Mouse (Mus musculus): ENCODE data around the gene Taz. TPM values are rescaled to one million over a fixed set of nuclear protein-coding genes. Genes with fewer than 3 reads are reported as not detected.

Taz gene
- 34.0 and 45.5 TPM in 2 replicates for polyA plus RNA-seq (2012)

GRCm38 (mm10) chrX:74281732-74282394 is at the start of gene Taz, which contains the start of gene Dnase1l1:
TSS of gene Taz (plus strand) at chrX:74281912.
TSS of gene Dnase1l1 (minus strand) at chrX:74282337.
- no peak for TF ChIP-seq GATA1 (IDR thresholded peaks at IDR 0.05; ENCODE audit: low read length)

GRCm38 (mm10) chrX:74233196-74233595 is 48.5 kb upstream of the Taz start:
- no peak for TF ChIP-seq GATA1 (IDR thresholded peaks at IDR 0.05; ENCODE audit: low read length)

- TF ChIP-seq GATA1 (IDR thresholded peaks at IDR 0.05; ENCODE audit: low read length), result no peak
These were observed 41.4 kb upstream of the Taz start for GRCm38 (mm10) chrX:74240332-74240731.

- no peak for TF ChIP-seq GATA1 (IDR thresholded peaks at IDR 0.05; ENCODE audit: low read length)
These were observed 38.3 kb upstream of the Taz start for GRCm38 (mm10) chrX:74243396-74243795.

GRCm38 (mm10) chrX:74243807-74244206 is 37.9 kb upstream of the Taz start:
- TF ChIP-seq GATA1 (IDR thresholded peaks at IDR 0.05; ENCODE audit: low read length), result no peak

- no peak for TF ChIP-seq GATA1 (IDR thresholded peaks at IDR 0.05; ENCODE audit: low read length)
These were observed 37.1 kb upstream of the Taz start for GRCm38 (mm10) chrX:74244614-74245083.

- no peak for TF ChIP-seq GATA1 (IDR thresholded peaks at IDR 0.05; ENCODE audit: low read length)
These were observed 36.6 kb upstream of the Taz start for GRCm38 (mm10) chrX:74245107-74245506.

GRCm38 (mm10) chrX:74245687-74246086 is 36.0 kb upstream of the Taz start:
- no peak for TF ChIP-seq GATA1 (IDR thresholded peaks at IDR 0.05; ENCODE audit: low read length)

- TF ChIP-seq GATA1 (IDR thresholded peaks at IDR 0.05; ENCODE audit: low read length), result no peak
These were observed 35.5 kb upstream of the Taz start for GRCm38 (mm10) chrX:74246213-74246681.

GRCm38 (mm10) chrX:74246693-74247092 is 35.0 kb upstream of the Taz start:
- TF ChIP-seq GATA1 (IDR thresholded peaks at IDR 0.05; ENCODE audit: low read length), result no peak

GRCm38 (mm10) chrX:74248651-74249050 is 33.1 kb upstream of the Taz start:
- no peak for TF ChIP-seq GATA1 (IDR thresholded peaks at IDR 0.05; ENCODE audit: low read length)

- TF ChIP-seq GATA1 (IDR thresholded peaks at IDR 0.05; ENCODE audit: low read length), result no peak
These were observed 32.1 kb upstream of the Taz start, which contains the start of gene Flna for GRCm38 (mm10) chrX:74249615-74250014. TSS of gene Flna (minus strand) at chrX:74249820.

GRCm38 (mm10) chrX:74254153-74254887 is 27.4 kb upstream of the Taz start, which contains the start of gene Emd:
TSS of gene Emd (plus strand) at chrX:74254687.
- no peak for TF ChIP-seq GATA1 (IDR thresholded peaks at IDR 0.05; ENCODE audit: low read length)

GRCm38 (mm10) chrX:74254888-74255565 is 26.7 kb upstream of the Taz start:
- no peak for TF ChIP-seq GATA1 (IDR thresholded peaks at IDR 0.05; ENCODE audit: low read length)

GRCm38 (mm10) chrX:74257746-74258145 is 24.0 kb upstream of the Taz start:
- no peak for TF ChIP-seq GATA1 (IDR thresholded peaks at IDR 0.05; ENCODE audit: low read length)

- TF ChIP-seq GATA1 (IDR thresholded peaks at IDR 0.05; ENCODE audit: low read length), result no peak
These were observed 12.0 kb upstream of the Taz start for GRCm38 (mm10) chrX:74269736-74270061.

Measured in G1E-ER4 (cell line).